34 mouse cellular contexts compared by ENCODE assay signal in genomic region chr10:75756719-75757118, GRCm38 (mm10). TPM values are rescaled to one million over a fixed set of nuclear protein-coding genes. Genes with fewer than 3 reads are reported as not detected.
DNase-seq lines count a peak whose midpoint lies in the region; ATAC-seq and TF ChIP-seq lines count a peak whose summit lies in the region.
"Had no signal": no experiment of that assay in that cellular context is flagged by ENCODE, and none has a peak within 500 bp of the region (broad histone marks: within the 10 kb centered on the region; RNA-seq: fewer than 3 reads in every experiment).

No protein-coding gene starts in this region.

- intact Hi-C loops in left cerebral cortex, postnatal 25 days (cut with DNase I): no loop called here

- H3K27me3 ChIP-seq in hindbrain, embryonic 12.5 days: no peaks in the 10 kb centered on the region
- no peaks in the 10 kb centered on the region for H3K27me3 ChIP-seq in hindbrain, embryonic 16.5 days (replicated peaks; ENCODE audit: control insufficient read depth, insufficient read depth, low read length)
- H3K27me3 ChIP-seq in stomach, postnatal 0 days (ENCODE audit: control insufficient read depth, insufficient read depth, low read length): no peaks in the 10 kb centered on the region
- H3K27me3 ChIP-seq: embryonic facial prominence, embryonic 13.5 days; embryonic facial prominence, embryonic 15.5 days; forebrain, embryonic 12.5 days; Patski had no signal

- no peak overlapping the region for H3K27ac ChIP-seq in hindbrain, embryonic 12.5 days
- no peak overlapping the region for H3K27ac ChIP-seq in hindbrain, embryonic 16.5 days (ENCODE audit: low read depth, low read length)
- H3K27ac ChIP-seq in stomach, postnatal 0 days (replicated peaks): no peak overlapping the region
- H3K27ac ChIP-seq: embryonic facial prominence, embryonic 13.5 days; embryonic facial prominence, embryonic 15.5 days; forebrain, embryonic 10.5 days; forebrain, embryonic 12.5 days had no signal

- DNase-seq in lung, postnatal 36 days: peak; percentile 30
- DNase-seq in lung, postnatal 10 days: no peak
- DNase-seq in stomach, postnatal 0 days (ENCODE audit: low spot score): no peak
- no peak for DNase-seq in left cerebral cortex, postnatal 25 days (ENCODE audit: low spot score in 2 of 2)
- DNase-seq in testis, postnatal 14 days (ENCODE audit: low spot score): no peak
- DNase-seq: adrenal gland, adult 8-10 months; adrenal gland, postnatal 14 days; adrenal gland, postnatal 36 days; B cell, adult 2 months; cerebellum, adult 11 months; cerebellum, adult 18-20 months; cerebellum, adult 8-10 months; cerebellum, adult 9-11 months; cerebellum, postnatal 14 days; cerebellum, postnatal 36 days; embryo, embryonic 11 days had no signal

- no peak for TF ChIP-seq EP300 in stomach, postnatal 0 days (optimal IDR thresholded peaks at IDR 0.05)

- 94% methylated on average over 11 of the region's 11 CpGs for WGBS in hindbrain, embryonic 12.5 days
- 94% methylated on average over 11 of the region's 11 CpGs for WGBS in hindbrain, embryonic 16.5 days
- 84% methylated on average over 11 of the region's 11 CpGs for WGBS in stomach, postnatal 0 days

- no peaks in the 10 kb centered on the region for H3K9me3 ChIP-seq in hindbrain, embryonic 12.5 days (replicated peaks)
- H3K9me3 ChIP-seq in hindbrain, embryonic 16.5 days (ENCODE audit: control insufficient read depth, low read length): no peaks in the 10 kb centered on the region
- no peaks in the 10 kb centered on the region for H3K9me3 ChIP-seq in stomach, postnatal 0 days (ENCODE audit: control insufficient read depth, low read length)
- H3K9me3 ChIP-seq: embryonic facial prominence, embryonic 13.5 days; embryonic facial prominence, embryonic 15.5 days; forebrain, embryonic 10.5 days; forebrain, embryonic 12.5 days had no signal

- H3K4me2 ChIP-seq in hindbrain, embryonic 12.5 days (replicated peaks): no peak overlapping the region
- no peak overlapping the region for H3K4me2 ChIP-seq in hindbrain, embryonic 16.5 days (ENCODE audit: low read length)
- H3K4me2 ChIP-seq in stomach, postnatal 0 days (replicated peaks; ENCODE audit: low read depth): no peak overlapping the region
- H3K4me2 ChIP-seq: embryonic facial prominence, embryonic 13.5 days; embryonic facial prominence, embryonic 15.5 days; forebrain, embryonic 12.5 days had no signal

- H3K9ac ChIP-seq in hindbrain, embryonic 12.5 days: 0 out of 2 replicates have a peak overlapping the region, but pooled peaks have one; percentile 13
- no peak overlapping the region for H3K9ac ChIP-seq in hindbrain, embryonic 16.5 days (ENCODE audit: low read depth, low read length)
- no peak overlapping the region for H3K9ac ChIP-seq in stomach, postnatal 0 days (ENCODE audit: low read length)
- H3K9ac ChIP-seq: embryonic facial prominence, embryonic 13.5 days; embryonic facial prominence, embryonic 15.5 days; forebrain, embryonic 12.5 days had no signal

- no peak for ATAC-seq in hindbrain, embryonic 12.5 days (ENCODE audit: low FRiP score)
- ATAC-seq in hindbrain, embryonic 16.5 days: no peak
- peak; percentile 91 for ATAC-seq in megakaryocyte, adult 5-6 weeks (ENCODE audit: poor library complexity, severe bottlenecking)
- ATAC-seq in stomach, postnatal 0 days (ENCODE audit: low FRiP score, low TSS enrichment): 0 out of 2 replicates have a peak, but pooled peaks have one; percentile 18
- ATAC-seq: activated CD4-positive, CD25-positive, alpha-beta regulatory T cell, adult 4 months; forebrain, embryonic 14.5 days; forebrain, embryonic 16.5 days; Patski had no signal

- H3K4me3 ChIP-seq in hindbrain, embryonic 12.5 days: no peak overlapping the region
- no peak overlapping the region for H3K4me3 ChIP-seq in hindbrain, embryonic 16.5 days (ENCODE audit: low read length)
- no peak overlapping the region for H3K4me3 ChIP-seq in stomach, postnatal 0 days (ENCODE audit: low read depth, low read length)
- H3K4me3 ChIP-seq: embryonic facial prominence, embryonic 13.5 days; embryonic facial prominence, embryonic 15.5 days; erythroblast, embryonic 14.5 days; forebrain, embryonic 10.5 days; forebrain, embryonic 12.5 days had no signal

- H3K4me1 ChIP-seq in hindbrain, embryonic 12.5 days: no peaks in the 10 kb centered on the region
- H3K4me1 ChIP-seq in hindbrain, embryonic 16.5 days (ENCODE audit: control insufficient read depth, insufficient read depth, low read depth, low read length): no peaks in the 10 kb centered on the region; the same call in 1 of the 2 replicates
- no peaks in the 10 kb centered on the region for H3K4me1 ChIP-seq in stomach, postnatal 0 days (replicated peaks; ENCODE audit: control insufficient read depth, insufficient read depth)
- H3K4me1 ChIP-seq: embryonic facial prominence, embryonic 13.5 days; embryonic facial prominence, embryonic 15.5 days; forebrain, embryonic 10.5 days; forebrain, embryonic 12.5 days had no signal

- H3K36me3 ChIP-seq in hindbrain, embryonic 12.5 days: peaks cover 69% of the 10 kb centered on the region
- H3K36me3 ChIP-seq in hindbrain, embryonic 16.5 days (ENCODE audit: control insufficient read depth, insufficient read depth, low read length): peaks cover 24% of the 10 kb centered on the region
- H3K36me3 ChIP-seq in stomach, postnatal 0 days (ENCODE audit: control insufficient read depth, insufficient read depth, low read length): peaks cover 18% of the 10 kb centered on the region

- TF ChIP-seq CTCF in stomach, postnatal 0 days (IDR thresholded peaks at IDR 0.05; ENCODE audit: low read depth): no peak

RNA-seq across cellular contexts. Expression of gene Cabin1, which starts 7.4 kb away (rescaled TPM):
- polyA plus RNA-seq in hindbrain, embryonic 12.5 days (2016; fragmentation: Nextera tagmentation; extraction: Ambion mirVana): 44.1 and 48.7 TPM in 2 replicates
- polyA plus RNA-seq in hindbrain, embryonic 16.5 days (2015; fragmentation: Nextera tagmentation; extraction: Ambion mirVana): 30.9 and 35.5 TPM in 2 replicates
- 23.7 and 24.0 TPM in 2 replicates for total RNA-seq in megakaryocyte, adult 5-6 weeks (2015)
- 19.4 and 20.7 TPM in 2 replicates for total RNA-seq in megakaryocyte, adult 5-6 weeks (2017)
- polyA plus RNA-seq in stomach, postnatal 0 days (2015; fragmentation: Nextera tagmentation; extraction: Ambion mirVana): 13.9 and 14.7 TPM in 2 replicates
- 10 to 100 TPM; 69.4 to 69.7 TPM for total RNA-seq in left cerebral cortex, postnatal 25 days (2021)

RNA-seq across cellular contexts. Expression of gene Ddt, which starts 16.5 kb away (rescaled TPM):
- 86.4 and 90.4 TPM in 2 replicates for polyA plus RNA-seq in hindbrain, embryonic 12.5 days (2016; fragmentation: Nextera tagmentation; extraction: Ambion mirVana)
- polyA plus RNA-seq in hindbrain, embryonic 16.5 days (2015; fragmentation: Nextera tagmentation; extraction: Ambion mirVana): 73.5 and 89.1 TPM in 2 replicates
- total RNA-seq in megakaryocyte, adult 5-6 weeks (2015): 30.0 and 31.4 TPM in 2 replicates
- 24.7 and 28.4 TPM in 2 replicates for total RNA-seq in megakaryocyte, adult 5-6 weeks (2017)
- 64.1 and 68.4 TPM in 2 replicates for polyA plus RNA-seq in stomach, postnatal 0 days (2015; fragmentation: Nextera tagmentation; extraction: Ambion mirVana)
- total RNA-seq in left cerebral cortex, postnatal 25 days (2021): 10 to 100 TPM; 36.1 to 43.6 TPM

RNA-seq across cellular contexts. Expression of gene Gm20441, which starts 24.0 kb away (rescaled TPM):
- polyA plus RNA-seq in hindbrain, embryonic 12.5 days (2016; fragmentation: Nextera tagmentation; extraction: Ambion mirVana): not detected in 2 replicates
- 0.50 TPM in 1 of 2 replicates, not detected in the other for polyA plus RNA-seq in hindbrain, embryonic 16.5 days (2015; fragmentation: Nextera tagmentation; extraction: Ambion mirVana)
- total RNA-seq in megakaryocyte, adult 5-6 weeks (2015): not detected in 2 replicates
- not detected in 2 replicates for total RNA-seq in megakaryocyte, adult 5-6 weeks (2017)
- polyA plus RNA-seq in stomach, postnatal 0 days (2015; fragmentation: Nextera tagmentation; extraction: Ambion mirVana): 0.16 and 0.64 TPM in 2 replicates
- total RNA-seq in left cerebral cortex, postnatal 25 days (2021): not detected
- total RNA-seq: adrenal gland, adult 18-20 months; adrenal gland, adult 8-10 months; adrenal gland, postnatal 14 days; common myeloid progenitor, adult 5-6 weeks; ES-E14; MEL had no signal
- polyA plus RNA-seq: activated CD4-positive, CD25-positive, alpha-beta regulatory T cell, adult 4 months; brain, embryonic 14.5 days; embryonic facial prominence, embryonic 11.5 days; embryonic facial prominence, embryonic 13.5 days; embryonic facial prominence, embryonic 15.5 days; erythroblast, embryonic 14.5 days; forebrain, embryonic 10.5 days; forebrain, embryonic 12.5 days; forebrain, embryonic 16.5 days; Patski had no signal

RNA-seq across cellular contexts. Expression of gene Gstt3, which starts 24.5 kb away (rescaled TPM):
- polyA plus RNA-seq in hindbrain, embryonic 12.5 days (2016; fragmentation: Nextera tagmentation; extraction: Ambion mirVana): 5.0 and 5.1 TPM in 2 replicates
- 1.4 and 1.5 TPM in 2 replicates for polyA plus RNA-seq in hindbrain, embryonic 16.5 days (2015; fragmentation: Nextera tagmentation; extraction: Ambion mirVana)
- 1.4 and 2.7 TPM in 2 replicates for total RNA-seq in megakaryocyte, adult 5-6 weeks (2015)
- 1.5 and 1.6 TPM in 2 replicates for total RNA-seq in megakaryocyte, adult 5-6 weeks (2017)
- polyA plus RNA-seq in stomach, postnatal 0 days (2015; fragmentation: Nextera tagmentation; extraction: Ambion mirVana): 72.6 and 77.8 TPM in 2 replicates
- 1 to 10 TPM; 1.1 to 1.4 TPM for total RNA-seq in left cerebral cortex, postnatal 25 days (2021)
- polyA plus RNA-seq: erythroblast, embryonic 14.5 days had no signal

RNA-seq across cellular contexts. Expression of gene Gstt1, which starts 41.7 kb away (rescaled TPM):
- polyA plus RNA-seq in hindbrain, embryonic 12.5 days (2016; fragmentation: Nextera tagmentation; extraction: Ambion mirVana): 6.7 and 8.7 TPM in 2 replicates
- polyA plus RNA-seq in hindbrain, embryonic 16.5 days (2015; fragmentation: Nextera tagmentation; extraction: Ambion mirVana): 18.8 and 21.9 TPM in 2 replicates
- total RNA-seq in megakaryocyte, adult 5-6 weeks (2015): 0.78 TPM in 1 of 2 replicates, not detected in the other
- not detected in 2 replicates for total RNA-seq in megakaryocyte, adult 5-6 weeks (2017)
- 16.1 and 19.7 TPM in 2 replicates for polyA plus RNA-seq in stomach, postnatal 0 days (2015; fragmentation: Nextera tagmentation; extraction: Ambion mirVana)
- 1 to 10 TPM; 6.2 to 7.0 TPM for total RNA-seq in left cerebral cortex, postnatal 25 days (2021)

Comparison
In these comparisons a context has a peak if more than half of its experiments do, and no peak if none do; other contexts are left out.
1. ATAC-seq: peak in megakaryocyte, adult 5-6 weeks (single experiment) and stomach, postnatal 0 days (single experiment); none in hindbrain, embryonic 12.5 days (single experiment) and hindbrain, embryonic 16.5 days (single experiment).